Mouse (Mus musculus) left cerebral cortex, postnatal 4 days (tissue): ENCODE measurements around the gene Szrd1. TPM values are rescaled to one million over a fixed set of nuclear protein-coding genes. Genes with fewer than 3 reads are reported as not detected.

Experiments
- DNase-seq: peaks from one replicate; pipeline ENCODE4 v3.0.0-alpha.2; 2022
- intact Hi-C: fragments of 180-260 bp; cut with DNase I; formaldehyde crosslinking; loops from one replicate; pipeline ENCODE4 v1.15.1; 2025
- total RNA-seq, 2 experiments: library from RNA; stranded (reverse); gene quantifications; 2 replicates each; pipeline ENCODE4 v1.2.3; 2021

The Szrd1 gene
- total RNA-seq, 2 experiments from 2014 or later: 54.5 to 56.8 TPM

DNA sequence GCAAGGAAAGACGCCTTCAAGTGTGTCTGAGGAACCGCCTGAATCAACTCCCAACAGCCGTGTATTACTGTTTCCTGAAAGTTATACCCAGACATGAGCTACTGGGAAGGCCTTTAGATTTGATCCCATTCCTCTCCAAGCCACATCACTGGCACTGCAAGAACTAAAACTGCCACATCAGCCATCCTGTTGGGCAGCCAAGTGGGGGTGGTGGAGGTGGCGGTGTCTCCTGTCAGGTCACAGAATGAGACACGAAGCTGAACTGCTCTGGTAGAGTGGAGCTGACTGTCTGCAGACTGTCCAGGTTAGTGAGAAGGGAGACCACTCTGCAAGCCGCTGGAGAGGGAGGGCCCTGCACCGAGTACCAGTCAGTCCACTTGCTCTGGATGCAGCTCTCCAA, 16.9 kb downstream of the Szrd1 start:
- no peak for DNase-seq
- intact Hi-C loops: no loop called here

DNA sequence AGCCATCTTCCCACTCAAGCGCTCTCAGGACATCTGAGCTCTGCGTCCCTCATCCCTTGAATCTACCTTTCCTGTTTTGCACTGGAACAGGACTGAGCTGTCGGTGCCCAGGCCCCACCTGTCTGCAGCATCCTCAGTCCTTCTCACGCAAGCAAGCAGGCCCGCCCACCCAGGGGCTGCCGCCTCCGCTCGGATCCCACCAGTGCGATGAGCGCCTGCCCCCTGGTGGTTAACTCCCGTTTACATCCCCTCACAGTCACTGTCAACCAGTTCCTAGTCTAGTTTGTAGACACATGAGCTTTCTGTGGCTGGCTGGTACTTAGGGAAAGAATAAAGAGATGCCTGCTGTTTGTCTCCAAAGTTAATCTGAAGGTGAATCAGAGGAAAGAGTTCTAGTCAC, 18.9 kb downstream of the Szrd1 start:
- intact Hi-C loops: no loop called here
- peak; percentile 80 for DNase-seq

DNA sequence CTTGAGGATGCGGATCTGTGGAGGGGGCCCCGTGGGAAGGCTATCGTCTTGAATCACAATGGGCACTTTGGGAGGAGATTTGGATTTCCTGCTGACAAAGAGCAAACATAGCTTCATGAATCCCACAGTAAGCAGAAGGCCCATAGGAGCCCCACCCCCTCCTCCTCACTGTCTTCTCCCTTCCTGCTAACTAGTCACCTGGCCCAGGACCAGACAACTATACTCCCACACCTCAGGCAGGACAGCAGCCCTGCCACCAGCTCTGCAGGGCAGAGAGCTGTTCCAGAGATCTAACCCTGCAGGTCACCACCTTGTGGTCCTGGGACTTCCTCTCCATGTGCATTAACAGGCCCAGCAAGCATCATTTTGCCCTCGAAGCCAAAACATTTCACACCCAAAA, 20.9 kb downstream of the Szrd1 start:
- no peak for DNase-seq
- intact Hi-C loops: no loop called here

DNA sequence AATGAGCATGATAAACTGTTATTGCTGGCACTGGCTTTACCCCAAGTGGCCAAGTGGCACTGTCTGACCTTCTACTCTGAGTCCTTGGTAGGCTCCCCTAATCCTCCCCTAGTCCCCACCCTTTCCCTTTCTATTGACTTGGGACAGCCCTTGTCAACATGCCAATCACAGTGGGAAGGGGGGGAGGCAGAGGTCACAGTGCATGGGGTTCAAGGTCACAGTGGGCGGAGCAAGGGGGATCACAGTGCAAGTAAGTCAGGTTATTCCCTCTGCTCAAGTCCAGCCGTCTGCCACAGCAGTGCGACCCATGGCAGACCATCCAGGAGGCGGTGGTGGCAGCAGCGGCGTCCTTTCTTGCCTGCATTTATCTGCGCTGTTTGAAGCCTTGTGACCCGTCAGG, 24.2 kb downstream of the Szrd1 start:
- intact Hi-C loops: no loop called here
- DNase-seq: no peak

- intact Hi-C loops: no loop called here
- peak; percentile 62 for DNase-seq
These were observed 25.0 kb downstream of the Szrd1 start for GRCm38 (mm10) chr4:141114521-141114981.

GRCm38 (mm10) chr4:141113831-141114230, 25.7 kb downstream of the Szrd1 start:
- DNase-seq: peak; percentile 56
- intact Hi-C loops: no loop called here

DNA sequence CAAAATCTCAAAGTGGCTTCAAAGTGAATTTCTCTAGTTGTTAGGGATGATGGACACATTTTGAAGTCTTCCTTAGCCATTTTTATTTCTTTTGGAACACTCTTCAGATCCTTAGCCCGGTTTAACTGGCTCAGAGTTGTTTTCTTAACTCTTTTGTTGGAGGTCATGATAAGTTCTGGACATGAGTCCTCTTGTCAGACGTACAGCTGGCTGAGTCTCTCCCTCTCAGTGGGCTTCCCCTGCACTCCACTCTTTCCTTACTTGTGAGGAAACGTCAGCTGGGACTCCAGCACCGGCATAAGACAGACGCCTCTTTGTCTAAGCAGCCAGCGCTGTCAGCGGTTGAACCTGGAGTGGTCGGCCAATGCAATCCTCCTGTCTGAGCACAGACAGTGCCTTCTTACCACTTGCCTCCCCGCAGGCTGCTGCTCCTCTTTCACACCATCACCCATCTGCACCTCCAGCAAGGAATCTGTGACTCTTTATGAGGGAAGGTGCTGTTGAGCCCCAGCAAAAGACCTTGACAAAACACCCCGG, 31.3 kb downstream of the Szrd1 start:
- DNase-seq: no peak
- intact Hi-C loops: no loop called here

GRCm38 (mm10) chr4:141106526-141107183, 32.9 kb downstream of the Szrd1 start:
- DNase-seq: no peak
- intact Hi-C loops: no loop called here

DNA sequence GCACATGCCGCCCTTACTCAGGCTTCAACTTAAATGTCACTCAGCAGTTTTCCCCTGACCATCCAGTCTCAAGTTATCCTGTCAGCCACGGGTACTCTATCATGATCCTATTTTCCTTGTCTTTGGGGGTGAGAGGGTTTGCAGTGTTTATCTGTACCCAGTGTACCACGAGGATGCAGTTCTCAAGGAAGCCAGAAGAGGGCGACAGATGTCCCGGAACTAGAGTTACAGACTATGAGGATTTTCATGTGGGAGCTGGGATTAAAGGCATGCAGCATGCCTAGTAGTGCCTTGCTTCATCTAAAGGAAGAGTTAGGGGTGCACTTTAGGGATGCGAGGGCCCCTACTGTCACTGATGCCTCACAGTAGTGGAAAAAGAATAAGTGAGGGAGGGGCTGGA, 37.7 kb downstream of the Szrd1 start:
- DNase-seq: peak; percentile 38
- intact Hi-C loops: no loop called here

DNA sequence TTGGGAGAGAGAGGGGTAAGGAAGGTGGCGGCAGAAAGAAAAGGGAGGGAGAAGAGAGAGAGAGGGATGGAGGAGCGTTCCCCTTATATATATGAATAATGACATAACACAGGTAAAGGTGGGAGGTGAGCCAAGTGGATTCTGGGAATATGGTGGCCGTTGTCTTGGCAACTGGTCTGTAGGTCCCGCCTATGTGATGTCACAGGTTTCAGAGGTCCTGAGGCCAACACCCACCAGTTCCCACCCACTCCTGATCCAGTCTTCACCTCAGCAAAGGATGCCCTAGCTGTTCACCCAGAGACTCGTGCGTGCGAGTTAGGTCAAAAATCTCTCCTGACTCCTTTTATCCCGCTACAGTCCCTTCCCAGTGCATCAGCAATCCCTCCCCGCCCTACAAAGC, 38.3 kb downstream of the Szrd1 start:
- intact Hi-C loops: no loop called here
- no peak for DNase-seq

- intact Hi-C loops: no loop called here
These were observed 39.6 kb downstream of the Szrd1 start for GRCm38 (mm10) chr4:141099956-141100355.

GRCm38 (mm10) chr4:141098935-141099334, 40.6 kb downstream of the Szrd1 start:
- no peak for DNase-seq
- intact Hi-C loops: no loop called here

More at GRCm38 (mm10) chr4:141099956-141100355, 39.6 kb downstream of the Szrd1 start:
- DNase-seq: no peak

DNA sequence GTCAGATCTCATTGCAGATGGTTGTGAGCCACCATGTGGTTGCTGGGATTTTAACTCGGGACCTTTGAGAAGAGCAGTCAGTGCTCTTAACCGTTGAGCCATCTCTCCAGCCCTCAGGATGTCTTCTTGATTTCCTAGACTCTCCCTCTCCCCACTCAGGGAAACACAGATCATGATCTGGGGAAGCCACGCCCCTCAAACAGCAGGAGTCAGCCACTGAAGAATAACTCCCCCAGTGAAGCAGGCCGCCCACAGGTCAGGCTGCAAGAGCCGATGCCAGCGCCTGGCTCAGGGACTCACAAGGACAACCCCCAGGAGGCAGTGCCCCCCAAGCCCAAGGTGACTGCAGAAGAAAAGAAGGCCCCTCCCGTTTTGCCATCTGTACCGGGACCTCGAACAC, 42.9 kb downstream of the Szrd1 start:
- DNase-seq: no peak
- intact Hi-C loops: no loop called here

- no peak for DNase-seq
- intact Hi-C loops: no loop called here
These were observed 44.6 kb downstream of the Szrd1 start for GRCm38 (mm10) chr4:141095016-141095415.

GRCm38 (mm10) chr4:141088714-141089113, 50.9 kb downstream of the Szrd1 start:
- no peak for DNase-seq
- intact Hi-C loops: no loop called here

DNA sequence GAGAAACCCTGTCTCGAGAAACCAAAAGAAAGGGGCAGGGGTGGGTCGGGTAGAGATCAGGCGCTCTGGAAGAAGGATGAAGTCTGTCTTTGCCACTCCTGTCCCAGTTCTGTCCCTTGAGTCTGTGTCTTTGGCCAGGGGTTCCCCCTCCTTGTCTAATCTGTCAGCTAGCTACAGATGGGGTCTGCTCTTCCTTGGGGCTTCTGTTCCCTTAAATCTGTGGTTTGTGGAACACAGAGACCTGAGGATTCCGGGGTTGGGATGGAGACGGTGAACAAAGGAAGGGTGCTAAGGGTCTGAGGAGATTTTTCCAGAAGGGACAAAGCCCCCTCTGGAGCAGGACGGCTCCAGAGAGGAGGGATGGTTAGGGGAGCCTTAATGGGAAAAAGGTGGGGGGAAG, 51.5 kb downstream of the Szrd1 start, which contains the start of gene Spata21:
Spata21 (plus strand) TSS at position 301 of the 400 bp plus-strand sequence.
- intact Hi-C loops: no loop called here
- no peak for DNase-seq

DNA sequence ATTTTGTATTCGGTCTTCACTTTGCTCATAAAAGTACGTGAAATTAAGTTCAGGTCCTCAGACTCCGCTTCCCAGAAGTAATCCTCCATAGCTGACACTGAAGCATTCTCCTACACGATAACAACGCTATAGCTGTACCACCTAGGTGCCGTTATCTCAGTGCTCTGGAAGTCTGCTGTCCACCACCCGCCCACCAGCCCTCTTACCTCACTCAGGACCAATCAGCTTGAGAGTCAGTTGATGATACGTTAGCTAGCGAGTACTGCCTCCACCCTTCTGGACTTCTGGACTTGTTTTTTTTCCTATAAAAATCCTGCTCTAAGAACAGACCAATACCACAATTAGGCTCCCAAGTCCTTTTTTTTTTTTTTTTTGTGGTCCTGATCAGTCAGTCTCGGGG, 52.7 kb downstream of the Szrd1 start:
- intact Hi-C loops: no loop called here
- no peak for DNase-seq

DNA sequence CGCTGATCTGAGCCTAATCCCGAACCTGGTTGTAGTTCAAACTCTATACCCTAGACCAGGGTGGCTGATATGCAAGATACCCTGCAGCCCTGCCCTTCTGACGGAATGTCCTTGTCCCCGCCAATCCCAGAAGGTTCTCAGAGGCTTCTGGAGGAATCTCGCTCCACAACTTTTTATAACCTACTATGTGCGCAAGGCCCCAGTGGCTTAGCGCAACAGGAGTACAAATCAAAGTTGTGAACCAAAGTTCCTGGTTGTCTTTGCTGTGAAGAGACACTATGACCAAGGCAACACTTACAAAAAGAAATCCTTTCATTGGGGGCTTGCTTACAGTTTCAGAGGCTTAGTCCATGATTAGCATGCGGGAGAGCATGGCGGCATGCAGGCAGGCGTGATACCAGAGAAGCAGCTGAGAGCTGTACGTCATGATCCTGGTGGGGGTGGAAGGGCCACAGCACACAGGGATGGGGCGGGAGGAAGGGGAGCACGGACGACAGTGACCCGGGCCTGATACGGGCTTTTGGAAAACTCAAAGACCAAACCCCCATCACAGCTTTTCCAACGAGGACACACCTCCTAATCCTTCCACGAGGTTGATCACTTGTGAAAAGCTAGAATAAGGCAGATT, 61.0 kb downstream of the Szrd1 start:
- DNase-seq: no peak
- intact Hi-C loops: no loop called here

DNA sequence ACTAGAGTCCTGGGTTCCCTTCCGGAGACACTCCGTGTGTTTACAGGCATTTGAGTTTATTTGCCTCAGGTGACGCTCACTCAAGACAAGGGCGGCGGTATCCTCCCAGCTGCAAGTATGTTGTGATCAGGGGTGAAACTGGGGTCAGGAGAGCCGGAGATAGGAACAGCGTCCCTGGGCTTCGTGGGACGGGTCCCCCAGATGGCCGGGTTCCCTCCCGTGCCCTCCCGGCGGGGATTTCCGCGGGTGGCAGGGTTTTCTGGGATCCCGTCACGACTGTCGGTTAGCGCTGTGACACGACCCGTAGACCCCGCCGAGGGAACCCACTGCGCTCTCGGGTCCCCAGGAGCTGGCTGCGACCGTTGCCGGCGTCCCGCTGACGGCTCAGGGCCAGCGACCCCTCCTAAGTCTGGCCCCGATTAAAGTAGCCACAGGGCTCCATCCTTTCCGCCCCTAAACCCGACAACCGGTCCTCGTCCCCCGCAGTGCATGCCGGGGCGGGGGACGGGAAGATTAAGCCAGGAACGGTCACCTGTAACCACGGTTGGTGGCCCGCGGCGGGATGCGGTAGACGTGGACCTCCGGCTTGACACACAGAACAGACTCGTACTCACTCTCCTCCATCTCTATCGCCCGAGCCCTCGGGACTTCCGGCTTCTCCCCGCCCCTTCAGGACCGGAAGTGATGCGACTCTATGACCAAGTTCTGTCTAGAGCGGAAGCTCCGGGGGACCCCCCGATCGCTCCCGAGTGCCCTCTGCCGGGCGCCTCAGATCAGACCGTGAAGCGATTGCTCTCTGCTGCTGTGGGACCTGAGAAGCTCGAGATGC, 61.7 kb downstream of the Szrd1 start, which contains the start of gene Necap2:
Necap2 (minus strand) TSS at position 677 of the 829 bp plus-strand sequence.
- DNase-seq: peak; percentile 95
- intact Hi-C loops: no loop called here

- DNase-seq: no peak
- intact Hi-C loops: no loop called here
These were observed 62.6 kb downstream of the Szrd1 start for GRCm38 (mm10) chr4:141076761-141077506.
